Mouse (Mus musculus) erythroblast, embryonic 14.5 days (primary cell): ENCODE measurements around the gene Sgcd. TPM values are rescaled to one million over a fixed set of nuclear protein-coding genes. Genes with fewer than 3 reads are reported as not detected.

Experiments used
- H3K27me3 ChIP-seq: 2 replicates; pipeline ENCODE4 v1.6.1; 2012; ENCODE audit warnings: inconsistent platforms; ENCODE audit not compliant: control insufficient read depth
- H3K36me3 ChIP-seq: 2 replicates; pipeline ENCODE4 v1.6.1; 2012; ENCODE audit warnings: mild to moderate bottlenecking, inconsistent platforms; ENCODE audit not compliant: control insufficient read depth
- H3K4me1 ChIP-seq: 2 replicates; pipeline ENCODE4 v1.6.1; 2012; ENCODE audit warnings: inconsistent platforms; ENCODE audit not compliant: control insufficient read depth
- H3K4me3 ChIP-seq: replicated peaks from 2 replicates; pipeline ENCODE3; 2012; ENCODE audit warnings: moderate library complexity, mild to moderate bottlenecking, inconsistent platforms
- H3K9me3 ChIP-seq: 2 replicates; pipeline ENCODE4 v1.6.1; 2012; ENCODE audit warnings: low read length, inconsistent platforms, mixed read lengths; ENCODE audit not compliant: control insufficient read depth
- GATA1 ChIP-seq: IDR thresholded peaks from 2 replicates; pipeline ENCODE4 v1.6.1; 2012; ENCODE audit warnings: low read length, inconsistent platforms, mixed read lengths
- TAL1 ChIP-seq: IDR thresholded peaks from 3 replicates; pipeline ENCODE4 v1.6.1; 2012; ENCODE audit warnings: low read length, inconsistent platforms, mixed read lengths
- polyA plus RNA-seq: library from polyadenylated mRNA; stranded (reverse); fragments of >175 nt; gene quantifications from 2 replicates; pipeline ENCODE4 v1.2.3, GENCODE M21; 2012

Sgcd gene
- polyA plus RNA-seq, 1 experiment, result not detected

DNA sequence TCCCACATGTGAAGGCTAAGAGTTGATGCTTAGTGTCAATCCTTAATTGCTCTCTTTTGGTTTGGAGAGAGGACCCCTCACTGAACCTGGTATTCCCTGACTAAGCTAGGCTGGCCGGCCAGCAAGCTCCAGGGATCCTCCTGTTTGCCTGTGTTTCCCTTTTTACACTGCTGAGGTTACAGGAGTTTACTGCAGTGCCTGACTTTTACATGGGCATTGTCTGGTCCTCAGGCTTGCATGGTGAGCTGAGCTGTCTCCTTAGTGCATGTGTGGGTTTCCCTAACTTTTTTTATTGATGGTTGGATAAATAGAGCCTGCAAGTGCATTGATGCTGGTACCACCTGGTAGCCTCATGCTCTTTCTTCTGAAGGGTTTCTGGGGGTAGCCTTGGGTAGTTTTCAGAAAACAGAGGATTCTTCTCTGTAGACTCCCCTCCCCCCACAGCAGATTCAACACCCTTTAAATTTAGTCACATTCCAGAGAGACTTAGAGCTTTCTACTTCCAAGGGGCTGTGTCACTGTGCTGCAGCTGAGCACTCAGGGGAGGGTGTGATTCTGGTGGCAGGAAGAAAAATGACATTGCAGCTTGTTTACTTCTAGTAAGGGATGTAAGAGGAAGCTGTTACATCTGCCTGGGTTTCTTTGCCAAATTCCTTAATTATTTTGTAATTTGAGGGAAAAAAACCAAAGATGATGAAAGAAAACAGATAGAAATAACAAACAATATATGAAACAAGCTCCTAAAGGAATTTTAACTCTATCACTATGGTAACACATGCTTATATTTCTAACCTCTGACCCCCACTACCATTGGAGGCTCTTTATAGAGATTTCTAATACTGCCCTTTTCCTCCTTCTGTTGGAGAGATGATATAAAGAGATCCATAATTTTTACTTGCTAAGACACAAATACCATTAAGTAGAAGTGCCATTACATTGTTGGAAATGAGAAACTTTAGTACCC, 831.8 kb downstream of the Sgcd start:
- H3K4me1 ChIP-seq, result no peaks in the 10 kb centered on the region
- H3K27me3 ChIP-seq, result no peaks in the 10 kb centered on the region
- TF ChIP-seq GATA1 (no peak), TAL1 (no peak)
- no peak overlapping the region for H3K4me3 ChIP-seq
- no peaks in the 10 kb centered on the region for H3K9me3 ChIP-seq
- no peaks in the 10 kb centered on the region for H3K36me3 ChIP-seq

DNA sequence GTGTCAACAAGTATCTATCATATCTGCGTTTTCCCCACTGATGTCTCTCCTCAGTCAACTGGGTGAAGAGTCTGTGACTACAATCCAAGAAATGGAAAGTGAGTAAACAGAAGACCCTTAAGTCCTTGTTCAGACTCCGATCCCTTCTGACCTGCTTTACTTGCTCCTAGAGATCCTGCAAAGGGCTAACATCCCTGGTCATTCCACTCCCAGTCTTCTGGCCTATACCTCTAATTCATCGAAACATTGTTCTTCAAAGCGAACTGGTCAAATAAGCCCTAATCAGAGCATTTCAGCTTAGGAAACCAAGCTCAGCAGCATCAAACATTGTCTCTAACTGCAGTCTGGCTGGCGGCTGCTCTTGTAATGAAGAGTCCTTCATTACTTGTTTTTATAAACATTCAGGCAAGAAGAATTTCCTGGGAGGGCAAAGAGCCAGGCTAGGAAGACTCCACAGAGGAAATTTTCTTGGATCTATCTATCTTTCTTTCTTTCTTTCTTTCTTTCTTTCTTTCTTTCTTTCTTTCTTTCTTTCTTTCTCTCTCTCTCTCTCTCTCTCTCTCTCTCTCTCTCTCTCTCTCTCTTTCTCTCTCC, 833.8 kb downstream of the Sgcd start:
- TF ChIP-seq TAL1 (no peak), GATA1 (no peak)
- Histone ChIP-seq H3K9me3 (no peaks in the 10 kb centered on the region), H3K4me1 (no peaks in the 10 kb centered on the region), H3K36me3 (no peaks in the 10 kb centered on the region), H3K4me3 (no peak overlapping the region), H3K27me3 (no peaks in the 10 kb centered on the region)

DNA sequence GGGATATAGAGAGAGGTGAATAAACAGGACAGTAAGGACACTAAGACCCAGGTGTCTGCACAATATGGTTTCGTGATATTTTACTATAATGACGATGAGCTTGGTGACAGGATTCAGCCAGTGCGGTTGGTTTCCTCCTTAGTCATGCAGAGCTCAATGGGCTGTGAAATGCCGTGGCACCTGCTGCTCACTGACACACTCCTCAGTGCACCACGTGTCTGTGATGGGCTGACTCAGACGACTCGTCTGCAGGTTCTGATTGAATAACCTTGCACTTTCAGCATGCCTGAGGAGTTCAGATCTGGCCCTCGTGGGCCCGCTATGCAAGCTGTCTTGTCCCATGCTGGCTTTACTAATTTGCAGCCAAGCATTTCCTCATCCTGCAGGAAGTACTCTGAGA, 839.2 kb downstream of the Sgcd start:
- no peak overlapping the region for H3K4me3 ChIP-seq
- no peaks in the 10 kb centered on the region for H3K27me3 ChIP-seq
- no peaks in the 10 kb centered on the region for H3K4me1 ChIP-seq
- no peaks in the 10 kb centered on the region for H3K36me3 ChIP-seq
- TF ChIP-seq GATA1 (no peak), TAL1 (no peak)
- H3K9me3 ChIP-seq, result no peaks in the 10 kb centered on the region

DNA sequence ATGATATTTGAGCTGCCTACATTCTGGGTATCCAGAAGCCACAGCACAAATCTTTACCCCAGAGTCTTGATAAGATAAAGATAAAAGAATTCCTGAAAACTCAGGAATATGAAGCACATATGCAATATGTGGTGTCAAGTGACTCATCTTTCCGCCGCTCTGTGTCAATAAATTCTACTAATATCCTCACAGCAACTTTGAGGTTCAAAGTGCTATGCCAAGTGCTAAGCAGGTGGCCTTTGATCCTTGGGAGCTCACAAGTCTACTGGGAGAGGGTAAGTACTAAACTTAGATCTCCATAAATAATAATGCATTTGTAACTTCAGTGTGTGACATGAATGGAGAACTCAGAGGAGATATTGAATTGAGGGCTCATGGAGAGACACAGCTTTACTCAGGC, 848.9 kb downstream of the Sgcd start:
- H3K9me3 ChIP-seq, result no peaks in the 10 kb centered on the region
- no peaks in the 10 kb centered on the region for H3K36me3 ChIP-seq
- H3K4me1 ChIP-seq, result no peaks in the 10 kb centered on the region
- no peak for TF ChIP-seq TAL1
- TF ChIP-seq GATA1, result no peak
- H3K4me3 ChIP-seq, result no peak overlapping the region
- H3K27me3 ChIP-seq, result no peaks in the 10 kb centered on the region

DNA sequence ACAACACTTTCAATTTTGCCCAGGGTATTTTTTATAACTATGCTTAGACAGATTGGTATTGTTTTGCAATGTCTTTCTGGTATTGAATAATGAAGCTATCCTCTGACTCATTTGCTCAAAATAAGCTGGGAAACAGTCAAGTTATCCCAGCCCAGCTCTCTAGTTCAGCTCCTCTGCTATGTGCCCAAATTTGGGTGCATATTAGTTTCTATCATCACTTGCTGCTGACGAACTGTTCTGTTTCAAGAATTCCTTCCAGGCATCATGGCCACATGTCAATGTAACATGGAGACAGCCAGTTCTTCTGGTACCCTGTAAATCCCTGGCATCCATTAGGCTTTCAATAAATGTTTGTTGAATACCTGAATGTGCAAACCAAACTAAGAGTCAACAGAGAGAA, 849.5 kb downstream of the Sgcd start:
- no peak overlapping the region for H3K4me3 ChIP-seq
- no peaks in the 10 kb centered on the region for H3K4me1 ChIP-seq
- H3K36me3 ChIP-seq, result no peaks in the 10 kb centered on the region
- H3K27me3 ChIP-seq, result no peaks in the 10 kb centered on the region
- no peaks in the 10 kb centered on the region for H3K9me3 ChIP-seq
- TF ChIP-seq TAL1 (no peak), GATA1 (no peak)

DNA sequence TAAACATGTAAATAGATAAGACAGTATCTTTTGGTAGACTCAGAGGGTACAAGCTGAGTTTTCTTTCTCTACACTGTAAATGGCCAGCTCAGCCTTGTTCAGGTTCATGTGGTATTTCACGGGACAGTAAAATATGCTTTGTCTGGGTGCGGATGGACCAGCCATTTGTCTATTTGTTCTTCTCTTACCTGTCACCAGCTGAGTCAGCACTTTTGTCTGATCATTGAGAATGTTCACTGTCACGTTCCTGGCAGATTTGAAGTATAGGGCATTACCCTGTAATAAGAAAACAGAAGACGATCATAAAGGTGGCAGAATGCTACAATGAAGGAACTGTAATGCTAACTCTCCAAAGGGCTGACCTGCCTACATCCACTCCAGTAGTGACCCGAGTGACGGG, 856.4 kb downstream of the Sgcd start:
- TF ChIP-seq GATA1 (no peak), TAL1 (no peak)
- Histone ChIP-seq H3K4me3 (no peak overlapping the region), H3K4me1 (no peaks in the 10 kb centered on the region), H3K36me3 (no peaks in the 10 kb centered on the region), H3K9me3 (no peaks in the 10 kb centered on the region; the same call in 1 of the 2 replicates), H3K27me3 (no peaks in the 10 kb centered on the region)

DNA sequence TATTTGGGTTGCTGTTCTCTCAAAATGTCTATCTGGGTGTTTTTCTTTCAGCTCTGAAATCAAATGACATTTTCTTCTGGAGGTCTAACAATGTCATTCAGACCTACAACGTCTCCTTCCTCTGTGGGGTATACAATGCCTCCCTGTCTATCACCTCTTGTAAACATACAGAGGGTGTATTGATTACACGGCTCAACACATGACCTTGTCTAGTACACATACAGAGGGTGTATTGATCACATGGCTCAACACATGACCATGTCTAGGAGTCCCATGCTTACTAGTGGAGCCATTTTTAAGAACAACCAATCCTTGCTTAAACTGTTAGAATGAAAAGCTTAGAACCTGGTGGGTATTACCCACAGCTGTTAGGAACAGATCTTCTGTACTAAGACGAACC, 858.3 kb downstream of the Sgcd start:
- no peaks in the 10 kb centered on the region; the same call in 1 of the 2 replicates for H3K9me3 ChIP-seq
- TF ChIP-seq TAL1 (no peak), GATA1 (no peak)

DNA sequence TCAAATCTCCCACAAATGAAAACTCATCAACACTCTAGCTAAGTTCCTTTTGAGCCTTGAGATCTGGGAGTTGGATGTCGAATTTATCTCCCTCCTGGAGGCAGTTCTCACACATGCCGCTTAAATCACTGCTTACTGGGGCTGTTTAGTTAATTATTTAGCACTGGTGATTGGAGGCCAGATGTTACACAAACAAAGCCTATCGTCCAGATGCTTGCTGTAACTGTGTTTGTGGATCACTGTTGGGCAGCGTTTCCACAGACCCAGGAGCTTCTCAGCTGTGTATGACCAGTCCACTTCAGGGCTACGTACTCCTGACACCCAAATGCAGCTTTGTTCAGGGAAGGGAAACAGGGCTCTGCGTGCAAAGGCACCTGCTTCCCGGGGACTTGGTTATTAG, 858.8 kb downstream of the Sgcd start:
- Histone ChIP-seq H3K27me3 (no peaks in the 10 kb centered on the region), H3K36me3 (no peaks in the 10 kb centered on the region), H3K9me3 (no peaks in the 10 kb centered on the region; the same call in 1 of the 2 replicates)

More for the DNA sequence above, 858.3 kb downstream of the Sgcd start:
- Histone ChIP-seq H3K4me1 (no peaks in the 10 kb centered on the region), H3K4me3 (no peak overlapping the region), H3K36me3 (no peaks in the 10 kb centered on the region), H3K27me3 (no peaks in the 10 kb centered on the region)

DNA sequence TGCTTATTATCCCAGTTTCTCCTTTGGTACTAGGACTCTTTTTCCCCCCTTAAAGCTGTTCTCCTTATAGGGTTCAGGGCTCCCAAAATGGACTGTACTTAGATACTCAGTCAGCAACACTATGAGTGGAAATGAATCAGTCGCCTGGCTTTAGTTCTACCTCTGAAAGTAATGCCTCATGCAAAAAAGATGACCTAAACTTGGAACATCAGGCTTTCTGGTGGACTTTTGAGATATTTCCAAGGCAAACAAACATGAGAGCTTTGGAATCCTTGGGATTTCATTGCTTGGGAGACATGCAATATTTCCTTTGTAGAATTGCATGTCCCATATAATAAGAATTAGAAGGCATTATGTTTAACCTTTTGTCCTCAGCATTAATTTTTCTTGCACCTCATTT, 859.6 kb downstream of the Sgcd start:
- no peak for TF ChIP-seq TAL1
- TF ChIP-seq GATA1, result no peak
- Histone ChIP-seq H3K36me3 (no peaks in the 10 kb centered on the region), H3K9me3 (no peaks in the 10 kb centered on the region; the same call in 1 of the 2 replicates), H3K4me3 (no peak overlapping the region), H3K27me3 (no peaks in the 10 kb centered on the region), H3K4me1 (no peaks in the 10 kb centered on the region)

More for the DNA sequence above, 858.8 kb downstream of the Sgcd start:
- no peak for TF ChIP-seq GATA1
- no peak for TF ChIP-seq TAL1
- H3K4me1 ChIP-seq, result no peaks in the 10 kb centered on the region
- no peak overlapping the region for H3K4me3 ChIP-seq
